Mouse (Mus musculus) T-cell, adult 2 months (primary cell): ENCODE results near the gene Samsn1.

Experiments
- DNase-seq: peaks from one replicate; pipeline ENCODE4 v3.0.0; 2022; ENCODE audit warnings: low spot score

The Samsn1 gene

GRCm38 (mm10) chr16:75933357-75933756 lies 88.7 kb downstream of the Samsn1 start:
- no peak for DNase-seq

- no peak for DNase-seq
These were observed 91.9 kb downstream of the Samsn1 start for GRCm38 (mm10) chr16:75930222-75930553.

- DNase-seq: no peak
These were observed 92.4 kb downstream of the Samsn1 start for GRCm38 (mm10) chr16:75929536-75930221.

GRCm38 (mm10) chr16:75926511-75926910 lies 95.6 kb downstream of the Samsn1 start:
- no peak for DNase-seq

GRCm38 (mm10) chr16:75920870-75921269 lies 101.2 kb downstream of the Samsn1 start:
- peak; percentile 32 for DNase-seq

GRCm38 (mm10) chr16:75919298-75919697 lies 102.8 kb downstream of the Samsn1 start:
- DNase-seq: no peak

- no peak for DNase-seq
These were observed 104.4 kb downstream of the Samsn1 start for GRCm38 (mm10) chr16:75917712-75918111.

- no peak for DNase-seq
These were observed 110.0 kb downstream of the Samsn1 start for GRCm38 (mm10) chr16:75912051-75912450.

- DNase-seq: peak; percentile 75
These were observed 113.2 kb downstream of the Samsn1 start for GRCm38 (mm10) chr16:75908635-75909494.

- no peak for DNase-seq
These were observed 115.3 kb downstream of the Samsn1 start for GRCm38 (mm10) chr16:75906790-75907189.

GRCm38 (mm10) chr16:75906260-75906659 lies 115.8 kb downstream of the Samsn1 start:
- DNase-seq: no peak

- DNase-seq: no peak
These were observed 116.8 kb downstream of the Samsn1 start for GRCm38 (mm10) chr16:75905324-75905723.

- DNase-seq: no peak
These were observed 118.0 kb downstream of the Samsn1 start for GRCm38 (mm10) chr16:75904072-75904471.

- DNase-seq: no peak
These were observed 119.1 kb downstream of the Samsn1 start for GRCm38 (mm10) chr16:75903028-75903427.

GRCm38 (mm10) chr16:75899885-75900620 lies 122.0 kb downstream of the Samsn1 start:
- no peak for DNase-seq

GRCm38 (mm10) chr16:75897828-75898367 lies 124.2 kb downstream of the Samsn1 start:
- no peak for DNase-seq

GRCm38 (mm10) chr16:75894263-75894901 lies 127.7 kb downstream of the Samsn1 start:
- no peak for DNase-seq

GRCm38 (mm10) chr16:75893470-75893869 lies 128.6 kb downstream of the Samsn1 start:
- no peak for DNase-seq

- DNase-seq: no peak
These were observed 132.9 kb downstream of the Samsn1 start for GRCm38 (mm10) chr16:75889081-75889646.

GRCm38 (mm10) chr16:75887203-75887602 lies 134.9 kb downstream of the Samsn1 start:
- no peak for DNase-seq

GRCm38 (mm10) chr16:75878885-75879284 lies 143.2 kb downstream of the Samsn1 start:
- no peak for DNase-seq

- DNase-seq: no peak
These were observed 144.9 kb downstream of the Samsn1 start for GRCm38 (mm10) chr16:75877170-75877569.
